Mouse (Mus musculus) Muller cell, postnatal 12 days (primary cell): ENCODE results near the gene Mapkapk5.
"Not testable (repeated sequence)": the region's sequence is repeated elsewhere in the genome, so short reads cannot be mapped to it uniquely, and the experiment has no call there.

Experiments used
- DNase-seq: peaks from one replicate; pipeline ENCODE4 v3.0.0-alpha.2; 2015; ENCODE audit errors: inconsistent ontology term

Gene Mapkapk5

DNA sequence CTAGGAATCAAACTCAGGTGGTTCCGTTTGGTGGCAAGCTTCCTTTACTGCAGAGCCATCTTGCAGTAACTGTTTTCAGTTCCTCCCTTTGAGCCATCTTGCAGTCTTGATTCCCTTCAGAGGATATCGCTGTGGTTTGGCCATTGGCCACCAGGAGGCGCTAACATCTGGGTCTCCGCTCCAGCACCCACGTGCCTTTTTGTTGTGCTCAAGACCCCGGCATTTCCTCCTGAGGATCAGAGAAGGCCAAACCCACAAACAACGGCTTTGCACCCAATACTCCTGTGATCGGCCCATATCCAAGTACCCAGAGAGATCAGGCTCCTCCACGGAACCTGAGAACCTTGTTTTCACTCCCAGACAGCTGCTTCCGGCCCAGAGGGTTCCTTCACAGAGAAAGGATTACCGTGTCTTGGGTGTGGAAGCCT lies 18.8 kb upstream of the Mapkapk5 start:
- DNase-seq, result peak; percentile 62

DNA sequence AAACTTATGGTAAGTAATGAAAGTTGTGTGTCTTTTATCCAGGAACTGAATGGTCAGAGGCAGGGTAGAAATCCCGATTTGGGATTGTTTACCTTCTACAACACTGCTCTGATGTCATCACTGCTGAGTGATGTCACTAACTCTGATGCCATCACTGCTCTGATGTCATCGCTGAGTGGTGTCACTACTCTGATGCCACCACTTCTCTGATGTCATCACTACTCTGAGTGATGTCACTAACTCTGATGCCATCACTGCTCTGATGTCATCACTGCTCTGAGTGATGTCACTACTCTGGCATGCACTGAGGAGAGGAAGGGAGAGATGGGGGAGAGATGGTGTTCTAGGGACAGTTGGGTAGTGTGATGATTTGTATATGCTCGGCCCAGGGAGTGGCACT lies 16.7 kb upstream of the Mapkapk5 start:
- no peak for DNase-seq

DNA sequence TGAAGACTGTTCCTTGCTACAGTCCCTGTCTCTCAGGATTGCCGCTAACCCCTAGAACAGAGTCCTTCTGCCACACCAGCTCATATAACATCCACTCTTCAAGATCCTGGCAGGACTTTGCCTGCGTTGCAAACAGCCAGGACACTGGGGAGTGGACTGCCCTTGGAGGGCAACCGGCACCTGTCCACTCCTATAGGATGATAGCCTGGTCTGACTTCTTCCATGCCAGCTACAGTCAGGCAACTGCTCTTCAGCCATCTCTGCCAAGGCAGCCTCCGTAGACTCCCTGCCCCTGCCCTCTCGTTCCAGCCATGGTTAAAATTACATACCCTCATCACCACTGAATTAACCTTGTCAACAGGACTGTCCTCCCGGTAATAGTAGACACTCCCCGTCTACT lies 3.5 kb upstream of the Mapkapk5 start:
- no peak for DNase-seq

DNA sequence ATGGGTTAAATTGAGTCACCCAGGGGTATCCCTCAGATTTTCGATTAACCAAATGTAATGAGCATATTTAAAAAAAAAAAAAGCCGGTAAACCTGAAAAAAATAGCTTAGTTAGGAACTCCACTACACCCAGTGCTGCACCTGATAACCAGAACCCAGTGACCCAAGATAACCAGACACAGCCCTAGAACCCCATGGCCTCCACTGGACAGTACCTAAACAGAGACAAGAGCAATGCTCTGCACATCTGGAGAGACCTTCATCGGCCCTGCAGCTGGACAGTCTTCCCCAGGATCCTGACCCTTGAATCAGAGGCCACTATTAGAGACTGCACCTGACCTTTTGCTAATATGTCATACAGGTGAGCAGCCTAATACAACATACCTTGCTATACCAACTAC lies 1.4 kb upstream of the Mapkapk5 start:
- DNase-seq, result no peak

DNA sequence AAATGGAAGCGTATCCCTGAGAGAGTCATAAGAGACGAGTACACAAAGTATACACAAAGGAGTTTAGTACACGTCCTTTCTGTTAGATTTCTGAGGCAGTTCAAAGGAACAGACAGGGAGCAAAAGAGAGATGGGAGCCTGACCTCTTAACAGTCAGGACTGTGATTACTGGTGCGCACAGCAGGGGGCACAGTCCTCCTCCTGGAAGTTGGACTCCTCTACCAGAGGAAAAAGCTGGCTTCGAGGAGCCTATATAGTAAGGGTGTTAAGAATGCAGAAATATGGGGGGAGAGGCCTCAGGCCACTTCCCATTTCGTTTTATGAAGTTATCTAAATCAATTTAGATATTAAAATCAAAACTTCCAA lies 808 bp upstream of the Mapkapk5 start:
- peak; percentile 28 for DNase-seq

DNA sequence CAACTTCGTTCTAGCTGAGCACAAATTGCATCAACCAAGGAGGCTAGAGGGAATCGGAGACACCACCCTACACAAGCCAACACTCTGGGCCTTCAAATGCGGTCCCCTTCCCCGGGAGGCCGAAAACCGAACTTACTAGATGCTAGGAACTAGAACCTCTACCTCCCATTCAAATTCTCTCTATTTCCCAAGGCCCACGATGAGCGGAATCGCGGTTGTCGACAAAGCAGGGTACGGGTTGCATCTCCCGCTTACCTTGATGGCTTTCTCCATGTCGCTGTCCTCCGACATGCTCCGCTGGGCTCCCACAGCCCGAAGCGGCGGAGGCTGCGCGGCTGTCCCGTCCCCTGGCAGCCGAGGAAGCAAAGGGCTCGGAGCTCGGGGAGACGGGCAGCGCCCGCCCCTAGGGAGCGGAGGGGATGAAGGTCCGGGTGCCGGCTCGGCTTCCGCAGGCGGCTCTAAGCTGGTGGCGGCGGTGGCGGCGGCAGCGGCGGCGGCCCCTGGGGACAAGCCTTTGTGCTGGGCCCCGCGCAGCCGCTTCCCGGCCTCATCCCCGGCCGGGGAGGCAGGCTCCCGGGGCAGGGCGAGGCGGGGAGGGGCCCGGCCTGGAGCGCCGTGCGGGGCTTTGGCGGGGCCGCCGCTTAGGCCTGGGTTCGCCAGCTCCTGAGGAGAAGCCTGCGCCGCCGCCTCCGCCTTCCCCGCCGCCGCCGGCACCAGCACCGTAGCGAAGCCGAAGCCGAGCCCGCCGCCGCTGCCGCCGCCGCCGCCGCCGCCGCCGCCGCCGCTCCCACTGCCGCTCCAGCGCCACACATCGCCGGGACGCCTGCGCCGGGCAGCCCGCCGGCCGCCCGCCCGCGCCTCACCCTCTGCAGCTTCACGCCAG lies 554 bp downstream of the Mapkapk5 start, which contains the start of the genes Adam1a and Gm42878:
Gene Adam1a (minus strand): TSS at position 573 of the 883 bp plus-strand sequence.
Gene Gm42878 (minus strand): TSS at position 573 of the 883 bp plus-strand sequence.
- peak; percentile 65 for DNase-seq

DNA sequence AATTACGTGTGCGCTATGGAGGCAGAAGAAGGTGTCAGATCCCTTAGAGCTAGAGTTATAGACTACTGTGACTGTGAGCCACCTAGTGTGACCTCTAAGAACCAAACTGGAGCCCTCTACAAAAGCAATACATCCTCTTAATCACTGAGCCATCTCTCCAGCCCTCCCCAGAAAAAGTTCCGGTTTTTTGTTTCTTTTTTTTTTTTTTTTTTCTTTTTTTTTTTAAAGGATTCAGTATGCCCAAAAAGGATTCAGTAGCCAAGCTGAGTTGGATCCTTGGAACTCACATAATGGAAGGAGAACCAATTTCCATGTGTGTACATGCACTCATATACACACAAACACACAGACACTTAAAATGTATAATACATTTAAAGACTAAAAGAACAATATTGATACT lies 2.3 kb downstream of the Mapkapk5 start:
- no peak for DNase-seq

DNA sequence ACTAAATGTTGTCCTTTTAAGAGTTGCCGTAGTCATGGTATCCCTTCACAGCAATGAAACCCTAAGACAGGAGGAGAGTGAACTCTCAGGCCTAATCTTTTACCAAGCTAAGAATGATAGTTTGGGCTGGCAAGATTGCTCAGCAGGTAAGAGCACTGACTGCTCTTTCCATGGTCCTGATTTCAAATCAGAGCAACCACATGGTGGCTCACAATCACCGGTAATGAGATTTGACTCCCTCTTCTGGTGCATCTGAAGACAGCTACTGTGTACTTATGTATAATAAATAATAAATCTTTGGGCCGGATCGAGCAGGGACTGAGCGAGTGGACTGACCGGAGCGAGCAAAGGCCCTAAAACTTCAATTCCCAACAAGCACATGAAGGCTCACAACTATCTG lies 4.5 kb downstream of the Mapkapk5 start:
- DNase-seq, result no peak

DNA sequence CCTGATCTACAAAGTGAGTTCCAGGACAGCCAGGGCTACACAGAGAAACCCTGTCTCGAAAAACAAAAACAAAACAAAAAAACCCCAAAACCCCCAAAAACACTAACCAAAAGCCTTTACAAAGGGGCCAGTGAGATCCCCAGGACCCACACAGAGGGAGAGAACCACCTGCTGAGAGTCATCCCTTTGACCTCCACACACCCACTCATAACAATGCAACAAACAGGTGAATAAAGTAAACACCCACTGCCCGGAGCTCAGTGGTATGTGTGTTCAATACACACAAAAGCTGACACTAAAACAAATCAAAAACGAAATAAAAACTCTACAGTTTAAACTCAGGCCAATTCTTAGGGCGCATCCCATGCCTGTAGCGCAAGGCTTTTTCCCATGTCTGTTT lies 5.6 kb downstream of the Mapkapk5 start:
- no peak for DNase-seq

DNA sequence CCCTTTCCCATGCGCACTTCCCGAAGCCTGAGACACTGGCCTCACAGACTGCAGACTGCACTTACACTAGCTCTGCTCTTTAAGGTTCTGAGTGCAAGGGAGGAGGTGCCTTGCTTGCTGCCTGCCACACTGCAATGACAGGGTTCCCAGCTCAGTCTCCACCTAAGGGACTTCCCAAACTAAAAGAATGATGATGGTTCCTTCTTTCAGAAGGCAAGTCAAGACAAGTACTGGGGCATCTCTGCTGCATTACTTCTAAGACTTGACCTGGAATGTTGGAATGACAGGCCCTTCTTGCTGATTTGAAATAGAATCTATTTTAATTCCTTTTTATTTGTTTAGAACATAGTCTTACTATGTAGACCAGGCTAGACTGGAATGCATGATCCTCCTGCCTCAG lies 8.1 kb downstream of the Mapkapk5 start:
- DNase-seq, result no peak

DNA sequence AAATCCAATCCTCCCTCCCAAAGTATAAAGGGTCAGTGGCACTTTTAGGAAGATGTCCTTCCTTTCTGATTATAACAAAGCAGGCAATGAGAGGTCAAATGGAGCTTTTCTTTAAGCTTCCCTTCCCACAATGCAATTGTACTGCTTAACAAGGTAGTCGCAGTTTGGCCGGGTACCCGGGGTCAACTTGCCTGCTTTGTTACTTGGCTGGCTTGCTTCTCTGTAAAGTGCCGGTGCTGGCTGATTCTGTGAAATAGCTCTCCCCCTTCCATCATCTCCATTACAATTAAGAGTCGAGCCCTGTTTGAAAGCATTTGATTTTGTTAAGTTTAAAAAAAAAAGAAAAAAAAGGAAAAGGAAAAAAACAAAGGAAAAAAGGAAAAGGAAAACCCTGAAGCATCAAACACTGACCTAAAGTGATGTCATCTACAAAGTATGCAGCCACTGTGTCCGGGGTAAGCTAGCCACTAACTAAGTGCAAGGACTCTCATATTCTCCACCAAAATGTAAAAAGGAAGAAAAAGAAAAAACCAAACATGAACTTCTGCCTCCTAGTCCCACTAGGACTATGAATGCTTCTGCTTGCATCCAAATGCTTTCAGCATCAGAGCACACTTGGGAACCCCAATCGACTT lies 8.7 kb downstream of the Mapkapk5 start:
- peak; percentile 55 for DNase-seq

DNA sequence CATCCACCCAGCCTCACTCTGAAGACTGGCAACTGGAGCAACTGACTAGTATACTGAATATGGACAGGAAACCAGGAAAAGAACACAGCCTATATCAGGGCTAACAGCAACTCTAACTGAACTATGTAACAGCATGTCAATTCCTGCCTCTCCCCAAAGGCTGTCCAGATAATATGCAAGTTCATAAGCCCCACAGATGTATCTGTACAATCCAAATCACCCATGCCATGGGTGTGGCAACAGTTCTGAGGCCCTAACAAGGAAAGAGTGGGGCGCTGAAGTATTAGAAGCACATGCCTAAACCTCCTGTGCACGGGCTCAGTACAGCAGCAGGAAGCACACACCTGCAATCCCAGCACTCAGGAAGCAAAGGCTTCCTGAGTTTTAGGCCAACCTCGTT lies 10.6 kb downstream of the Mapkapk5 start:
- no peak for DNase-seq

DNA sequence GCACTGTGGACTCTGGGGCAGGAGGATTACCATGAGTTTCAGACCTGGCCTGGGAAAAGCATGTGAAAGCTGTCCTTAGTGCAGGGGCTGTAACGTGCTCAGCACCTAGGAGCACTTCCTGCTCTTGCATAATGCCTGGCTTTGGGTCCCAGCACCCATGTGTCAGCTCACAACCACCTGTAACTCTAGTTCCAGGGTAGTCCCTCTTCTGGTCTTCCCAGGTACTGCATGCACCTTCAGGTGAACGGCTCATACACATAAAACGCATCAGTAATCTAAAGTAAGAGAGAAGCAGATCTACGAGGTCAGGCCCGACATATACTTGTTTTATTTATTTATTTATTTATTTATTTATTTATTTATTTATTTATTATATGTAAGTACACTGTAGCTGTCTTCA lies 11.2 kb downstream of the Mapkapk5 start:
- DNase-seq, result no peak

DNA sequence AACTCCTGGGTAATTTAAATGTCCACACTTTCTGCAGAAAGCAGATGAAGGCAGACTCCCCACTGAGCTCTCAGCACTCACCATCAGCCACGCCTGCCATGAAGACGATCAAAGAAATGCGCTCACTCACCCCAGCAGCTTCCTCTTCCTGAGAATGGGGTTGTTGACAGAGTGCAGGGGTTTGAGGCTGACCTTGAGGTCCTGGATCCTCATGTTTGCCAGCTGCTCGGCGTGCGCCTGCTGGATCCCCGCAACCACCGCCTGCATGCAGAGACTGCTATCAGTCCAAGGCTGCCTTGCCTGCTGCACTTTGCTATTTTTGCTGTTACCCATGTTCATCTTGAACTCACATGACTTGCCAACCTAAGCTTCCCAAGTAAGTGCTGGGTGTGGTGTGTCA lies 18.7 kb downstream of the Mapkapk5 start:
- DNase-seq, result no peak

DNA sequence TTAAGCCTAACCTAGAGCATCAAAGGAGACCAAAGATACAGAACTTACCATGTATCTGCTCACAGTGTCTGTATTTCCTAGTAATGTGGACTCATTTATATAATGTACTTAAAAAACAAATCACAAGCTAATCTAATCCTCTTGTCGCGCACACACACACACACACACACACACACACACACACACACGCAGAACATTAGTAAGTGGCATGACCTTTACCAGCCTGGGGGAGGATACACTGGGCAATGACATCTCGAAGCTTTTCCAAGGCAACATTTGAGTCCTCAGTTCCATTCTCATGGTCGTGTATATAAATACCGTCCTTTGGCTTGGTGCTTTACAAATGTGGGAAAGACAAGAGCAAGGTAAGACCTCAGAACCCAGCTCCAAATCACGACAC lies 19.2 kb downstream of the Mapkapk5 start:
- no peak for DNase-seq

DNA sequence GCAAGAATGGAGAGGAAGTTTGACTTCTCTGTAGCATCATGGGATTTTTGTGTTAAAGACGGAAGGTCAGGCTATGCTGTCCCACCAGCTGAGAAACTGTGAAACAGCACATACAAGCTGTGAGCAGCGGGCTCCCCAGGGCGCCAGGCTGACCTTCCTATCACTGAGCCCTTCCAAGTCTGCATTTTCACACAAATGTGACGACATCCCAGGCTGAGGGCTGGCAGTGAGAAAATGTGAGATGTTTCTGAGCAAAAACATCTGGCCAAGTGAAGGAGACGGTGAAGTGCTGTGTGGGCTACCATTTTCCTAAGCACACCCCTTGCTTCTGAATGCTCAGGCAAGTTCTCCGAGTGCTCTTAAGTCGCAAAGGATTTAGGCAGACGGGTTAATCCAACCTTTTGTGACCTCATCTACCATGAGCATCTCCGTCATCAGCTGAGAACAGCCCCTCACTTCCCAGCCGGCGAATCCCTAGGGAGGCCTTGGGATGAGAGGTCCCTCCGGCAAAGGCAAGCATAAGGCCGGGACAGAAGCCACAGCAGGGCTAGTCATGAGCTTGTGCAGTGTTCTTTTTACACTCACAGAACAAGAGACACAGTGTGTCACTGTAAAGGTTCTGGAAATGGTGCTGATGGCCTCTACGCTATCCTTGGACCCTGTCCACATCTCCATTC lies 19.8 kb downstream of the Mapkapk5 start:
- DNase-seq, result no peak

DNA sequence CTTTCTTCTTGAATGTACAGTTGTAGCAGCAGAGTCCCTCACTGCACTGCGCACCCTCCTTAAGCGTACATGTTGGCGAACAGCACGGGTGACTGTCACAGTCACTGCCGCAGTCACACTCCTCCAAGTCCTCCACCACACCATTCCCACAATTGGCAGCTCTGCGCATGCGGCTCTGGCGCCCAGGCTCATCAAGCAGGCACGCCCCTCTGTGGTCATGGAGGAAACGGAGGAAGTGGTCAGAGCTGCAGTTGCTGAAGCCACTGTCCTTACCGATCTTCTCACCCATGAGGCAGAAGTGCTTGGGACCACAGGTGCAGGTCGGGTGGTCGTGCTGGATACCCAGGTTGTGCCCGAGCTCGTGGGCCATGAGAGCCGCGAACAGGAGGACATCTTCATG lies 25.9 kb downstream of the Mapkapk5 start:
- not testable (repeated sequence) for DNase-seq

DNA sequence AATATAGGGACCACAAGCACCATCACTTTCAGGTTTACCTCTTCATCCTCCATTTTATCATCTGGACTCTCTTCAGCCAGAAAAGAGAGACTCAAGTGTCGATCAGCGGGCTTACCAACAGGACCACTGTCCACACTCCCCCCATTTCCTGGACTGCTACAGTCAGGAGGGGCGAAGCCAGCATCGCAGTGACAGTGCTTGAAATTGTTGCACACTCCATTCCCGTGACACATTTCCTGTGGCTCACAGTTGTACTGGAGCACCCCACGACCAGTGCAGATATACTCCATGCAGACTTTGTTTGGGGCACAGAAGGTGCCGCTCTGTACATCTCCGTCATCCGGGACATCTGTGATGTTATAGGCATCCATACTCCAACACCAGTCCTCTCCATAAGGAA lies 26.7 kb downstream of the Mapkapk5 start:
- no peak for DNase-seq

DNA sequence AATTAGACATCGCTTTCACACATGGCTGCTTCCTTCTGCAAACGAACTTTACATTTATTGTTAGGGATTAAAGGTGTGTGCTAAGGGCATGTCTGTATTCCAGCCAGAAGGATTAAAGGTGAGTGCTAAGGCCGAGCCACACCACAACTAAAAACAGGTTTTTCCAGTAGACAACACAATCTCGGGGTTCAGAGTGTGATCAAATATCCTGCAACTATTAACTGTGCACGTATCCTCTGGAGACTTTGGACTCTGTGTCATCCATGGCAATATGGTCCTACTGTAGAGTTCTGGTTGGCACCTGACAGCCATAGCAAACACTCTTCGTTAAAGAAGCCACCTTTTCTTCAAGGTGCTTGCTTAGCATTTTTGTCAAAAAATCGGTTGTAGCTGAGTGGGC lies 35.7 kb downstream of the Mapkapk5 start:
- no peak for DNase-seq

DNA sequence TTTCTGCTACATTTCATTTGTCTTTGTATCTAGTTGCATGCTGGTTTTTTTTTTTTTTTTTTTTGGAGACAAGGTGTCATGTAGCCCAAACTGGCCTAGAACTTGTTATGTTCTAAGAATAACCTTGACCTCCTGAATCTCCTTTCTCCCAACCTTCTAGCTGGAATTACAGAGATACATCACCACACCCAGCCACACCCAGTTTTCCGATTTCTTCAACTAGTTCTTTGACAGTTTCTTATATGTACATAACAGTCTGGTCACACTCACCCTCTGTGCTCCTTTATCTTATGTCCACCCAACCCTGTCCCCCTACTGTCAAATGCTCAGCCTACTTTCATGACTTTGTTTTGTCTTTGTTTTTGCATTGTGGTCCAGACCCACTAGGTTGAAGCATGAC lies 38.9 kb downstream of the Mapkapk5 start:
- DNase-seq, result peak; percentile 51

DNA sequence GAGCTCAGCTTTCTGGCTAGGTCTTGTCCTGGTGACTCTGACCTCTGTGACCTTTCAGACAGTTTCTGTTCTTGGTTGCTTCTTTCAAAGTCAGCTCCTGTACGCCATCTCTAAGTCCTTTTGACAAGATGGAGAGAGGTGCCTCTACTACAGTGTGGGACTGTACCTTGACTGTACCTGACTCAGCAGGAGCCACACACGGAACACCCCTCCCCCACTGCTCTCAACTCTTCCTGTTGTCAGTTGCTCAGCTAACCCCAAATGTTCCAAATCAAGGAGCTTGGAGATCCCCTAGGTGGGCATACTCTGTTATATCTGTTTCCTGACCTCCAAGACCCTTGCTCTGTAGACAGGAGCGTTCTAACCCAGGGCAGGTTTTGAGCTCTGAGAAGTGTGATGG lies 42.5 kb downstream of the Mapkapk5 start, which contains the start of gene Adam1b:
Gene Adam1b (minus strand): TSS at position 205 of the 400 bp plus-strand sequence.
- DNase-seq, result no peak

DNA sequence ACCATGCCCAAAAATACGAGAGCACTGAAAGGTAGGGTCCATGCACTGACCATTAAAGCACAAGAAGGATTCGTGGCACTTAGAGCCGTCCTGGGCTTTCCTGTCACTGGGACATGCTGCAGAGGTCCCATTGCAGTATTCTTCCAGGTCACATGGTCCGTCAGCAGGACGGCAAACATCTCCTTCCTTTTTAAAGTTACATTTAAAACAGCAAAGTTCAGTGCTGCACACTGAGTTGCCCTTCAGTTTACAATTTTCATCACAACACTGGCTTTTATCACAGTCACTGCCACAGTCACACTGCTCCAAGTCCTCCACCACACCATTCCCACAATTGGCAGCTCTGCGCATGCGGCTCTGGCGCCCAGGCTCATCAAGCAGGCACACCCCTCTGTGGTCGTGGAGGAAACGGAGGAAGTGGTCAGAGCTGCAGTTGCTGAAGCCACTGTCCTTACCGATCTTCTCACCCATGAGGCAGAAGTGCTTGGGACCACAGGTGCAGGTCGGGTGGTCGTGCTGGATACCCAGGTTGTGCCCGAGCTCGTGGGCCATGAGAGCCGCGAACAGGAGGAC lies 44.2 kb downstream of the Mapkapk5 start:
- DNase-seq, result not testable (repeated sequence)
